Comparison of ENCODE assay signal across 8 mouse cellular contexts in genomic region chr1:164247442-164247841, GRCm38 (mm10). TPM values are rescaled to one million over a fixed set of nuclear protein-coding genes. Genes with fewer than 3 reads are reported as not detected.
DNase-seq lines count a peak whose midpoint lies in the region; ATAC-seq and TF ChIP-seq lines count a peak whose summit lies in the region.

No protein-coding gene starts in this region.

- ATAC-seq in lung, embryonic 14.5 days (ENCODE audit: insufficient read depth): no peak
- ATAC-seq in neural tube, embryonic 15.5 days (ENCODE audit: low FRiP score): no peak

- DNase-seq in adrenal gland, postnatal 14 days: peak; percentile 26
- no peak for DNase-seq in adrenal gland, adult 18-20 months (ENCODE audit: low spot score in 2 of 2)
- DNase-seq in lung, embryonic 14.5 days: no peak
- DNase-seq in lung, postnatal 14 days: no peak
- DNase-seq in limb, embryonic 10.5 days (ENCODE audit: low spot score): no peak
- DNase-seq in cerebellum, adult 2 months: no peak
- no peak for DNase-seq in layer of hippocampus, adult 8-10 months (ENCODE audit: low spot score in 2 of 2)

- H3K27ac ChIP-seq in lung, embryonic 14.5 days (ENCODE audit: low read depth): peak overlapping the region; percentile 84
- H3K27ac ChIP-seq in limb, embryonic 10.5 days: peak overlapping the region; percentile 88; the same call in 1 of the 2 replicates
- no peak overlapping the region for H3K27ac ChIP-seq in neural tube, embryonic 15.5 days (replicated peaks)
- H3K27ac ChIP-seq in cerebellum, adult 2 months (ENCODE audit: insufficient read depth, low read length): no peak overlapping the region

- no peaks in the 10 kb centered on the region for H3K27me3 ChIP-seq in lung, embryonic 14.5 days (ENCODE audit: insufficient read depth, low read length)
- peaks cover 13% of the 10 kb centered on the region for H3K27me3 ChIP-seq in limb, embryonic 10.5 days (ENCODE audit: low read depth, poor library complexity, severe bottlenecking)
- H3K27me3 ChIP-seq in neural tube, embryonic 15.5 days (replicated peaks): no peaks in the 10 kb centered on the region
- no peaks in the 10 kb centered on the region for H3K27me3 ChIP-seq in cerebellum, adult 2 months (ENCODE audit: control insufficient read depth, insufficient read depth, low read length)

- TF ChIP-seq CTCF in lung, embryonic 14.5 days (IDR thresholded peaks at IDR 0.05; ENCODE audit: low read depth): no peak
- no peak for TF ChIP-seq CTCF in cerebellum, adult 2 months (IDR thresholded peaks at IDR 0.05; ENCODE audit: borderline replicate concordance, insufficient read depth, low read depth, low read length)

- peak overlapping the region; percentile 68 for H3K4me2 ChIP-seq in lung, embryonic 14.5 days
- H3K4me2 ChIP-seq in neural tube, embryonic 15.5 days: peak overlapping the region; percentile 75

- H3K9me3 ChIP-seq in lung, embryonic 14.5 days (ENCODE audit: low read depth, low read length): no peaks in the 10 kb centered on the region
- H3K9me3 ChIP-seq in limb, embryonic 10.5 days (replicated peaks): no peaks in the 10 kb centered on the region
- no peaks in the 10 kb centered on the region for H3K9me3 ChIP-seq in neural tube, embryonic 15.5 days (replicated peaks)

- peak overlapping the region; percentile 72 for H3K4me3 ChIP-seq in lung, embryonic 14.5 days (ENCODE audit: low read depth, low read length)
- peak overlapping the region; percentile 71 for H3K4me3 ChIP-seq in limb, embryonic 10.5 days
- peak overlapping the region; percentile 63; the same call in 1 of the 2 replicates for H3K4me3 ChIP-seq in neural tube, embryonic 15.5 days (replicated peaks)
- H3K4me3 ChIP-seq in cerebellum, adult 2 months (replicated peaks; ENCODE audit: insufficient read depth, low read depth, low read length): no peak overlapping the region

- 33% methylated on average over 8 of the region's 8 CpGs for WGBS in lung, embryonic 14.5 days
- 37% methylated on average over 8 of the region's 8 CpGs for whole genome bisulfite sequencing in limb, embryonic 10.5 days
- WGBS in neural tube, embryonic 15.5 days: 26% methylated on average over 8 of the region's 8 CpGs
- WGBS in cerebellum, adult 2 months: 51% methylated on average over 8 of the region's 8 CpGs

- TF ChIP-seq POLR2A in cerebellum, adult 2 months (IDR thresholded peaks at IDR 0.05; ENCODE audit: borderline replicate concordance, insufficient read depth, low read length): no peak

- no peaks in the 10 kb centered on the region for H3K36me3 ChIP-seq in lung, embryonic 14.5 days (ENCODE audit: insufficient read depth)
- no peaks in the 10 kb centered on the region for H3K36me3 ChIP-seq in limb, embryonic 10.5 days
- H3K36me3 ChIP-seq in neural tube, embryonic 15.5 days: no peaks in the 10 kb centered on the region

- peak overlapping the region; percentile 61; the same call in 1 of the 2 replicates for H3K9ac ChIP-seq in lung, embryonic 14.5 days
- 0 out of 2 replicates have a peak overlapping the region, but pooled peaks have one; percentile 58 for H3K9ac ChIP-seq in neural tube, embryonic 15.5 days (replicated peaks)

- peaks cover 6% of the 10 kb centered on the region; the same call in 1 of the 2 replicates for H3K4me1 ChIP-seq in lung, embryonic 14.5 days (ENCODE audit: insufficient read depth)
- peaks cover 29% of the 10 kb centered on the region for H3K4me1 ChIP-seq in limb, embryonic 10.5 days
- peaks cover 25% of the 10 kb centered on the region for H3K4me1 ChIP-seq in neural tube, embryonic 15.5 days
- peaks cover 4% of the 10 kb centered on the region; the same call in 1 of the 2 replicates for H3K4me1 ChIP-seq in cerebellum, adult 2 months (ENCODE audit: control insufficient read depth, insufficient read depth, low read length)

RNA-seq across cellular contexts. Expression of gene Slc19a2, which starts 1.4 kb away (rescaled TPM):
- total RNA-seq in adrenal gland, postnatal 14 days (2021): 15.8 and 20.7 TPM in 2 replicates
- 10 to 100 TPM; 17.0 to 30.0 TPM for total RNA-seq in adrenal gland, adult 18-20 months (2021)
- 9.2 and 9.4 TPM in 2 replicates for polyA plus RNA-seq in lung, embryonic 14.5 days (2014; fragmentation: Nextera tagmentation; extraction: Ambion mirVana)
- polyA plus RNA-seq in limb, embryonic 10.5 days (2016; fragmentation: Nextera tagmentation; extraction: Ambion mirVana): 8.3 and 10.4 TPM in 2 replicates
- polyA plus RNA-seq in neural tube, embryonic 15.5 days (2015; fragmentation: Nextera tagmentation; extraction: Ambion mirVana): 8.1 and 8.4 TPM in 2 replicates
- 17.2 and 19.2 TPM in 2 replicates for polyA plus RNA-seq in cerebellum, adult 2 months (2012; rRNA removed)
- 10 to 100 TPM; 13.8 to 16.1 (median 14.2) TPM for total RNA-seq in layer of hippocampus, adult 8-10 months (2022)

RNA-seq across cellular contexts. Expression of gene Ccdc181, which starts 27.9 kb away (rescaled TPM):
- 8.2 and 9.8 TPM in 2 replicates for total RNA-seq in adrenal gland, postnatal 14 days (2021)
- total RNA-seq in adrenal gland, adult 18-20 months (2021): 1 to 10 TPM; 6.7 to 6.9 TPM
- 5.0 and 6.0 TPM in 2 replicates for polyA plus RNA-seq in lung, embryonic 14.5 days (2014; fragmentation: Nextera tagmentation; extraction: Ambion mirVana)
- 4.6 and 6.4 TPM in 2 replicates for polyA plus RNA-seq in limb, embryonic 10.5 days (2016; fragmentation: Nextera tagmentation; extraction: Ambion mirVana)
- polyA plus RNA-seq in neural tube, embryonic 15.5 days (2015; fragmentation: Nextera tagmentation; extraction: Ambion mirVana): 20.0 and 26.3 TPM in 2 replicates
- polyA plus RNA-seq in cerebellum, adult 2 months (2012; rRNA removed): 16.6 and 18.6 TPM in 2 replicates
- total RNA-seq in layer of hippocampus, adult 8-10 months (2022): 10 to 100 TPM; 18.5 to 22.8 (median 22.0) TPM

RNA-seq across cellular contexts. Expression of gene Nme7, which starts 56.5 kb away (rescaled TPM):
- 15.5 TPM in 2 replicates for total RNA-seq in adrenal gland, postnatal 14 days (2021)
- total RNA-seq in adrenal gland, adult 18-20 months (2021): 10 to 100 TPM; 11.4 to 11.9 TPM
- polyA plus RNA-seq in lung, embryonic 14.5 days (2014; fragmentation: Nextera tagmentation; extraction: Ambion mirVana): 32.6 and 32.9 TPM in 2 replicates
- polyA plus RNA-seq in limb, embryonic 10.5 days (2016; fragmentation: Nextera tagmentation; extraction: Ambion mirVana): 46.5 and 47.7 TPM in 2 replicates
- polyA plus RNA-seq in neural tube, embryonic 15.5 days (2015; fragmentation: Nextera tagmentation; extraction: Ambion mirVana): 33.1 and 33.6 TPM in 2 replicates
- 12.2 and 13.6 TPM in 2 replicates for polyA plus RNA-seq in cerebellum, adult 2 months (2012; rRNA removed)
- total RNA-seq in layer of hippocampus, adult 8-10 months (2022): 10 to 100 TPM; 25.4 to 31.7 (median 28.6) TPM

RNA-seq across cellular contexts. Expression of gene Blzf1, which starts 59.8 kb away (rescaled TPM):
- 24.6 and 25.0 TPM in 2 replicates for total RNA-seq in adrenal gland, postnatal 14 days (2021)
- 10 to 100 TPM; 23.1 to 26.9 TPM for total RNA-seq in adrenal gland, adult 18-20 months (2021)
- 23.9 and 27.8 TPM in 2 replicates for polyA plus RNA-seq in lung, embryonic 14.5 days (2014; fragmentation: Nextera tagmentation; extraction: Ambion mirVana)
- polyA plus RNA-seq in limb, embryonic 10.5 days (2016; fragmentation: Nextera tagmentation; extraction: Ambion mirVana): 23.9 and 27.5 TPM in 2 replicates
- 31.5 and 32.1 TPM in 2 replicates for polyA plus RNA-seq in neural tube, embryonic 15.5 days (2015; fragmentation: Nextera tagmentation; extraction: Ambion mirVana)
- polyA plus RNA-seq in cerebellum, adult 2 months (2012; rRNA removed): 19.2 and 20.6 TPM in 2 replicates
- total RNA-seq in layer of hippocampus, adult 8-10 months (2022): 10 to 100 TPM; 21.5 to 24.6 (median 21.8) TPM

Comparison
In these comparisons a context has a peak if more than half of its experiments do, and no peak if none do; other contexts are left out.
1. H3K27ac ChIP-seq: peak in lung, embryonic 14.5 days (single experiment) and limb, embryonic 10.5 days (single experiment); none in neural tube, embryonic 15.5 days (single experiment) and cerebellum, adult 2 months (single experiment).